Mouse (Mus musculus) liver, adult 2 months (tissue): ENCODE measurements around the gene Hexim2.

Experiments
- CTCF ChIP-seq: fragments of 200-500 bp; IDR thresholded peaks from 2 replicates; pipeline ENCODE4 v1.5.1; 2011; ENCODE audit warnings: low read depth, low read length, control low read depth
- POLR2A ChIP-seq: fragments of 200-500 bp; IDR thresholded peaks from 2 replicates; pipeline ENCODE4 v1.6.1; 2011; ENCODE audit warnings: low read length, control low read depth; ENCODE audit not compliant: insufficient read depth; ENCODE audit errors: extremely low read depth

- TF ChIP-seq CTCF (no peak), POLR2A (no peak)
Measured at GRCm38 (mm10) chr11:103173771-103174344, 41.6 kb downstream of the Hexim2 start.
